Mouse (Mus musculus) 3T3-L1 (cell line): ENCODE measurements around the gene Ctrc.

ENCODE experiments used
- DNase-seq: peaks from one replicate; pipeline ENCODE4 v3.0.0-alpha.2; 2015; ENCODE audit warnings: low read depth, low spot score

Gene Ctrc

GRCm38 (mm10) chr4:141845999-141846398 is at the start of gene Ctrc:
Gene Ctrc (minus strand): TSS chr4:141846359.
- no peak for DNase-seq

GRCm38 (mm10) chr4:141895772-141896171 is 49.6 kb upstream of the Ctrc start:
- no peak for DNase-seq

GRCm38 (mm10) chr4:141893157-141893784 is 47.1 kb upstream of the Ctrc start:
- DNase-seq = no peak

GRCm38 (mm10) chr4:141886385-141886968 is 40.3 kb upstream of the Ctrc start:
- DNase-seq = no peak

- no peak for DNase-seq
These were observed 39.3 kb upstream of the Ctrc start for GRCm38 (mm10) chr4:141885451-141885850.

GRCm38 (mm10) chr4:141882858-141883257 is 36.7 kb upstream of the Ctrc start:
- DNase-seq = peak; percentile 43

- DNase-seq = peak; percentile 37
These were observed 35.8 kb upstream of the Ctrc start for GRCm38 (mm10) chr4:141881950-141882349.

GRCm38 (mm10) chr4:141881289-141881914 is 35.2 kb upstream of the Ctrc start:
- DNase-seq = no peak

GRCm38 (mm10) chr4:141879875-141880274 is 33.7 kb upstream of the Ctrc start:
- DNase-seq = no peak

- no peak for DNase-seq
These were observed 32.9 kb upstream of the Ctrc start for GRCm38 (mm10) chr4:141879074-141879473.

GRCm38 (mm10) chr4:141878621-141879020 is 32.5 kb upstream of the Ctrc start:
- no peak for DNase-seq

- DNase-seq = no peak
These were observed 29.4 kb upstream of the Ctrc start for GRCm38 (mm10) chr4:141875481-141876108.

GRCm38 (mm10) chr4:141874601-141875460 is 28.7 kb upstream of the Ctrc start, which contains the start of gene Efhd2:
Gene Efhd2 (minus strand): TSS chr4:141874920.
- DNase-seq = peak; percentile 49

GRCm38 (mm10) chr4:141874111-141874600 is 28.0 kb upstream of the Ctrc start:
- peak; percentile 11 for DNase-seq

- DNase-seq = no peak
These were observed 26.8 kb upstream of the Ctrc start for GRCm38 (mm10) chr4:141872977-141873376.

- no peak for DNase-seq
These were observed 25.8 kb upstream of the Ctrc start for GRCm38 (mm10) chr4:141871909-141872308.

GRCm38 (mm10) chr4:141871333-141871725 is 25.2 kb upstream of the Ctrc start:
- no peak for DNase-seq

- no peak for DNase-seq
These were observed 24.6 kb upstream of the Ctrc start for GRCm38 (mm10) chr4:141870666-141871332.

- DNase-seq = peak; percentile 13
These were observed 23.5 kb upstream of the Ctrc start for GRCm38 (mm10) chr4:141869436-141870215.

GRCm38 (mm10) chr4:141868051-141868450 is 21.9 kb upstream of the Ctrc start:
- no peak for DNase-seq
